Mouse (Mus musculus) C2C12 (cell line): ENCODE data around the gene AI464131. TPM values are rescaled to one million over a fixed set of nuclear protein-coding genes. Genes with fewer than 3 reads are reported as not detected.

Experiments used
- H3K27me3 ChIP-seq: one replicate; pipeline ENCODE4 v1.6.1; 2011; ENCODE audit not compliant: control insufficient read depth, insufficient read depth, insufficient read length
- H3K36me3 ChIP-seq: one replicate; pipeline ENCODE4 v1.6.1; 2011; ENCODE audit not compliant: control insufficient read depth, insufficient read depth
- H3K4me3 ChIP-seq: one replicate; pipeline ENCODE4 v1.5.1; 2011; ENCODE audit warnings: mild to moderate bottlenecking, control low read depth; ENCODE audit not compliant: poor library complexity, insufficient read depth, severe bottlenecking
- H3K79me2 ChIP-seq: one replicate; pipeline ENCODE4 v1.6.1; 2011; ENCODE audit not compliant: control insufficient read depth, insufficient read depth
- H3K79me3 ChIP-seq: one replicate; pipeline ENCODE4 v1.6.1; 2011; ENCODE audit warnings: low read depth, control low read depth
- H3ac ChIP-seq: one replicate; pipeline ENCODE3; 2011; ENCODE audit warnings: low read depth; ENCODE audit not compliant: control insufficient read depth, insufficient read length
- CEBPB ChIP-seq: IDR thresholded peaks from one replicate; pipeline ENCODE4 v1.6.1; 2011; ENCODE audit warnings: low read depth, mild to moderate bottlenecking, control low read depth, moderate library complexity
- CTCF ChIP-seq: IDR thresholded peaks from one replicate; pipeline ENCODE4 v1.5.1; 2011; ENCODE audit not compliant: control insufficient read depth, insufficient read depth, insufficient read length
- FOSL1 ChIP-seq: IDR thresholded peaks from one replicate; pipeline ENCODE4 v1.8.0; 2011; ENCODE audit warnings: mild to moderate bottlenecking, low read length; ENCODE audit not compliant: poor library complexity, insufficient read depth, severe bottlenecking
- MAX ChIP-seq: IDR thresholded peaks from one replicate; pipeline ENCODE4 v1.6.1; 2011; ENCODE audit warnings: mild to moderate bottlenecking, control low read depth
- MYOD1 ChIP-seq: IDR thresholded peaks from one replicate; pipeline ENCODE4 v1.6.1; 2011; ENCODE audit warnings: low read depth; ENCODE audit not compliant: control insufficient read depth, insufficient read length
- MYOG ChIP-seq: IDR thresholded peaks from one replicate; pipeline ENCODE4 v1.6.1; 2011; ENCODE audit not compliant: control insufficient read depth, insufficient read length; ENCODE audit errors: extremely low read depth
- USF1 ChIP-seq: IDR thresholded peaks from one replicate; pipeline ENCODE4 v1.6.1; 2011; ENCODE audit warnings: low read depth, mild to moderate bottlenecking, control low read depth, moderate library complexity
- polyA plus RNA-seq: library from polyadenylated mRNA; unstranded; fragments of >200 nt; fragmentation: generic; extraction: Trizol; gene quantifications from one replicate; pipeline ENCODE4 v1.2.1, GENCODE M21; 2012; ENCODE audit warnings: missing spikeins

The AI464131 gene
- polyA plus RNA-seq, 1 experiment, result 2.8 TPM

GRCm38 (mm10) chr4:41460690-41461089, 42.2 kb downstream of the AI464131 start:
- Histone ChIP-seq H3ac (no peak overlapping the region), H3K27me3 (no peaks in the 10 kb centered on the region), H3K79me2 (peaks cover 45% of the 10 kb centered on the region), H3K4me3 (no peak overlapping the region), H3K36me3 (no peaks in the 10 kb centered on the region), H3K79me3 (peaks cover 28% of the 10 kb centered on the region)
- TF ChIP-seq FOSL1, result no peak
- TF ChIP-seq MYOD1, result peak; percentile 76

- TF ChIP-seq USF1 (no peak), MYOG (no peak), CEBPB (no peak), MAX (no peak), FOSL1 (no peak), CTCF (no peak), MYOD1 (no peak)
- no peaks in the 10 kb centered on the region for H3K79me3 ChIP-seq
- peaks cover 11% of the 10 kb centered on the region for H3K79me2 ChIP-seq
- H3K36me3 ChIP-seq, result peaks cover 20% of the 10 kb centered on the region
- no peaks in the 10 kb centered on the region for H3K27me3 ChIP-seq
- H3K4me3 ChIP-seq, result no peak overlapping the region
- H3ac ChIP-seq, result no peak overlapping the region
Observed at GRCm38 (mm10) chr4:41447595-41447994, 55.3 kb downstream of the AI464131 start.

Other genes with a start within 250 kb of the AI464131 start
- gene Ubap2, start 227.9 kb downstream of the AI464131 start, polyA plus RNA-seq, result 61.0 TPM
- 20.9 TPM for gene Dcaf12, start 188.2 kb downstream of the AI464131 start, polyA plus RNA-seq
- 20.0 TPM for gene Ubap1, start 154.1 kb downstream of the AI464131 start, polyA plus RNA-seq
- gene Kif24, start 38.2 kb downstream of the AI464131 start, polyA plus RNA-seq, result 3.0 TPM
- 27.3 TPM for gene Nudt2, start 37.9 kb downstream of the AI464131 start, polyA plus RNA-seq
- 0.14 TPM for gene 1110017D15Rik, start 14.3 kb upstream of the AI464131 start, polyA plus RNA-seq
- gene Fam219a, start 66.5 kb upstream of the AI464131 start, polyA plus RNA-seq, result 1.7 TPM
- not detected for gene Dnaic1, start 66.7 kb upstream of the AI464131 start, polyA plus RNA-seq
- gene Enho, start 137.2 kb upstream of the AI464131 start, polyA plus RNA-seq, result 1.2 TPM
- 0.05 TPM for gene Cntfr, start 194.0 kb upstream of the AI464131 start, polyA plus RNA-seq
- 2.4 TPM for gene Il11ra1, start 196.9 kb upstream of the AI464131 start, polyA plus RNA-seq
- 60.3 TPM for gene Rpp25l, start 210.5 kb upstream of the AI464131 start, polyA plus RNA-seq
- 106 TPM for gene Dctn3, start 220.1 kb upstream of the AI464131 start, polyA plus RNA-seq
- not detected for gene Arid3c, start 228.1 kb upstream of the AI464131 start, polyA plus RNA-seq